Mouse (Mus musculus): ENCODE data around the gene Msto1.
"Not testable (repeated sequence)": the region's sequence is repeated elsewhere in the genome, so short reads cannot be mapped to it uniquely, and the experiment has no call there.

The Msto1 gene

GRCm38 (mm10) chr3:88905209-88905608, 8.6 kb downstream of the Msto1 start:
- DNase-seq (ENCODE audit: low spot score in 2 of 2) = no peak

- DNase-seq (ENCODE audit: low spot score in 2 of 2) = no peak
Observed at GRCm38 (mm10) chr3:88904803-88905202, 9.0 kb downstream of the Msto1 start.

- not testable (repeated sequence) for DNase-seq (ENCODE audit: low spot score in 2 of 2)
Observed at GRCm38 (mm10) chr3:88893011-88893410, 20.8 kb downstream of the Msto1 start.

DNA sequence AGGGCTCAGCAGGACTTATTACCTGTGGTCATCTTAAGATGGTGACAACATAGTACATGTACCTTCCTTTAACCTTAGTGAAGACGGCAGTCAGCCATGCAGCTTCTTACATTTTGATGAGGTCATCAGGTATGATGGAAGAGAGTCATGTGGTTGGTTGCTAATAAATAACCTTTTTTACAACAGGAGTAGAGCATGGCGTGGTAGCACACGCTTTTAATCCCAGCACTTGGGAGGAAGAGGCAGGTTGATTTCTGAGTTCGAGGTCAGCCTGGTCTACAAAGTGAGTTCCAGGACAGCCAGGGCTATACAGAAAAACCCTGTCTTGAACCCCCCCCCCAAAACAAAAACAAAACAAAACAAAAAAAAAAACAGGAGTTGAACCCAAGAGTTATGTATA, 31.3 kb downstream of the Msto1 start:
- not testable (repeated sequence) for DNase-seq (ENCODE audit: low spot score in 2 of 2)

GRCm38 (mm10) chr3:88868449-88868848, 45.4 kb downstream of the Msto1 start:
- not testable (repeated sequence) for DNase-seq (ENCODE audit: low spot score in 2 of 2)

DNA sequence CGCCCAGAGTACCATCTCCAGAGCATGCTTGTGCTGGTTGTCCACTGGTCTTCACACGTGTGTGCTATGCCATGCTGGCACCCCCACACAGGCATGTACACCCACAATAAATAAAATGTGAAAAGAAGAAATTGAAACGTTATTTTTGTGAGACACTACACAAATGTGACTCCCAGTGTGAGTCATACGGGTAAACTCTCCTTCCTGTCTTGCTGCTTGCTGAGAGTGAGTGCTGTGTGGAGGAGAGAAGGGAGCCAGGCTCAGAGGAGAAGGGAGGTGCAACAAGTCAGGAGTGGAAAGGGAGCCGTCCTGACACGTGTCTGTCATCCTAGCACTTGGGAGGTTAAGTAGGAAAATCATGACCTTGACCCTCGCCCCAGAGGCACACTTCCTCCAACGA, 46.6 kb downstream of the Msto1 start:
- DNase-seq (ENCODE audit: low spot score in 2 of 2) = not testable (repeated sequence)

DNA sequence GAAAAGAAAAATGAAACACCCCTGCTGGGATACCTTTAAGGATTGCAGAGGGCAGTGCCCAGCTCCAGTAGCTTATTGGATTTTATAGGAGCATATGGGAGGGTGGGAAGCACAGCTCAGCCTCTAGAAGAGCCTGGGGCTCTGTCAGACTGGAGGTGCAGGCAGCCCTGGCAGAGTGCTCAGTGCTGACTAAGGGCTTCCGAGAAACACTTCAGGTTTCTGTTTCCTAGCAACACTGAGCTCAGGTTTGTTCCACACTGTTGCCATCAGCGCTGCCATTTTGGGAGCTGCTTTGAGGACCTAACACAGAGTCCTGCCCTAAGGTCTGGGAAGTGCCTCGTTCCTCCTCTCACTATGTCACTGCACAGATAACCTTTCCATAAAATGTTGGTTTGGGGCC, 47.1 kb downstream of the Msto1 start:
- DNase-seq (ENCODE audit: low spot score in 2 of 2) = not testable (repeated sequence)

DNA sequence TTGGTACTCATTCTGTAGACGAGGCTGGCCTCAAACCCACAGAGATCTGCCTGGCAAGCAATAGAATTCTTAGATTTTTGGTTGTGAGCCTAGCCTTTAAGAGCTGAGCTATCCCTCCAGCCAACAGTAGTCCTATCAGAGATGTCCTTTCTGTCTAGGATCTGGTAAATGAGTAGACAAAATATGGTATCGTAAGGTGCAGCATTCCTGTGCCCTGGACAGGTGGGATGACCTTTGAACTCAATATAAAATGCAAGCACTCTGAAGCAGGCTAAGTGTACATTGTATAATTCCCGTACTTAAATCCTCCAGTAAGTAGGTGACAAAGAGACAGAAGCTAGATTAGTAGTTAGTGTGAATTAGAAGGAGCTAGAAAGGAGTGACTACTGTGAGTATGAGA, 51.7 kb downstream of the Msto1 start:
- no peak for DNase-seq (ENCODE audit: low spot score in 2 of 2)

DNA sequence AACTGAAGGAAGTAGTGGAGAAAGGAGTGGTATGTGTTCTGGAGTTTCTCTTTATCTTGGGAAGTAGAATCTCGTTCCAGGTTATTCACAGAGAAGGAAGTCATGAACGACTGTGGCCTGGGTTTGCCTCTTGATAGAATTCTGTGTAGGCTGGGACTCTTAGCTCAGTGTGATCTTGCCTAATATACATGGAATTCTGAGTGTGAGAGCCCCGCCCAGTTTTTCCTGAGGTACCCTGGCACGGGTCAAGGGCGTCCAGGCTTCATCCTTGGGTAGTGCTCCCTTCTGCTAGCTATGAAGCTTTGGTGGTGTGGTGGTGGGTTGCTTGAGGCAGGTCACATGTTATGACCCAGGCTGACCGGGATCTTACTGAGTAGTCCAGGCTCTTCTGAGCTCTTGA, 58.0 kb downstream of the Msto1 start:
- no peak for DNase-seq (ENCODE audit: low spot score in 2 of 2)

Data from spleen, postnatal 4 days (tissue).